Mouse (Mus musculus): ENCODE data around the gene Idh1.
"Not testable (repeated sequence)": the region's sequence is repeated elsewhere in the genome, so short reads cannot be mapped to it uniquely, and the experiment has no call there.

The Idh1 gene

DNA sequence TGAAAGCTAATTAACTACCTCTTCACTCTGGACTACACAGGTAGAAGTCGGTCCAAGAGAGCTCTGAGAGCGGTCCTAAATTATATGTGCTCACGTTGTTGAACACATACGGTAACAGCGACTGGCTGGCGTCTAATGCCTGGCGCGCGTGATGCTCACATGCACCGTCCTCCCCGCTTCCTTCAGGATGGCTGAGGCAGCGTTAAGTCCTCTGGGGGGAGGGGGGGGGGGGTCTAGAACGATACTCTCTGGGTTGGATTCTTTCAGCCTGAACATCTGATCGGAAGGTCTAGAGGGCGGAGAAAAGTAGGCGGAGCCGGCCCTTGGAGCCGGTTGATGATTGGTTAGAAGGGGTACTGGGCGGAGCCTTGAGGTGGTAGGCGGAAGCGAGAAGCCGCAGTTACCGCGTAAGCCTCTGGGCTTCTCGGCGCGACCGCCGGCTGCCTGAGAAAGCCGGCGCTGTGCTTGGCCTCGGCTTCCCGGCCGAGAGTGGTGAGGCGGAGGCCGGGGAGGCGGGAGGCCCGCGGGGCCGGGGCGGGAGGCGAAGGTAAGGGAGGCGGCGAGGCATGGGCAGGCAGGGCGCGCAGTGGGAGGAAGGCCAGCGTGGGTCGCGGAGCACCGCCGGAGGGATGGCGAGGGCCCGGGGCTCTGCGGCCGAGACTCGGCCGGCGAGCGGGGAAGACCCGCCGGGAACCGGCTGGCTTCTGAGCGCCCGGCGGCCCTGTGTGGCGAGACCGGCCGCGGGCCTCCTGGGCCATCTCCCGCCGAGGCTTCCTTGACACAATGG is at the start of gene Idh1, which contains the start of gene Pikfyve:
Gene Idh1, minus strand, starts transcription at position 214 of the 787 bp plus-strand sequence.
Gene Pikfyve, plus strand, starts transcription at position 397 of the 787 bp plus-strand sequence.
- in situ Hi-C loops (cut with MboI; ENCODE audit: unreplicated experiment in 2 of 2): loop anchor here (10.0 to 25.0 kb wide), 5 partner anchors 474 to 1851 kb away; partner anchors contain the start of genes Rpe (in 2 of the 2) and Lancl1 (in 1 of the 2)

GRCm38 (mm10) chr1:65230566-65230965 is 44.3 kb upstream of the Idh1 start:
- in situ Hi-C loops (cut with MboI; ENCODE audit: unreplicated experiment in 2 of 2): no loop called here

DNA sequence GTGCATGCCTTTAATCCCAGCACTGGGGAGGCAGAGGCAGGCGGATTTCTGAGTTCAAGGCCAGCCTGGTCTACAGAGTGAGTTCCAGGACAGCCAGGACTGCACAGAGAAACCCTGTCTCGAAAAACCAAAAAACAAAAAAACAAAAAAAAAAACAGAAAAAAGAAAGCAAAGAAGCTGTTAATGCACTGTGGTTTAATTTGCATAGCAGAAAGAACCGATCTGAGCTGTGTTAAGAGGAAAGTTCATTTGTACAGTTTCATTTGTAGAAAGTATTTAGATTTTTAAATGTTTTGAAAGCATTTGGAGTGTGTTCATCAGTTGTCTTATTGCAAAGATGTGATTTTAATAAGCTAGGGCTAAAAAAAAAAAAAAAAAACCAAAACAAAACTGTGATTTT is 43.5 kb upstream of the Idh1 start:
- in situ Hi-C loops (cut with MboI; ENCODE audit: unreplicated experiment in 2 of 2): not testable (repeated sequence)

GRCm38 (mm10) chr1:65227681-65228080 is 41.4 kb upstream of the Idh1 start:
- in situ Hi-C loops (cut with MboI; ENCODE audit: unreplicated experiment in 2 of 2): no loop called here

- in situ Hi-C loops (cut with MboI; ENCODE audit: unreplicated experiment in 2 of 2): no loop called here
These were observed 37.4 kb upstream of the Idh1 start for GRCm38 (mm10) chr1:65223654-65224053.

- in situ Hi-C loops (cut with MboI; ENCODE audit: unreplicated experiment in 2 of 2): no loop called here
These were observed 31.7 kb upstream of the Idh1 start for GRCm38 (mm10) chr1:65217972-65218371.

DNA sequence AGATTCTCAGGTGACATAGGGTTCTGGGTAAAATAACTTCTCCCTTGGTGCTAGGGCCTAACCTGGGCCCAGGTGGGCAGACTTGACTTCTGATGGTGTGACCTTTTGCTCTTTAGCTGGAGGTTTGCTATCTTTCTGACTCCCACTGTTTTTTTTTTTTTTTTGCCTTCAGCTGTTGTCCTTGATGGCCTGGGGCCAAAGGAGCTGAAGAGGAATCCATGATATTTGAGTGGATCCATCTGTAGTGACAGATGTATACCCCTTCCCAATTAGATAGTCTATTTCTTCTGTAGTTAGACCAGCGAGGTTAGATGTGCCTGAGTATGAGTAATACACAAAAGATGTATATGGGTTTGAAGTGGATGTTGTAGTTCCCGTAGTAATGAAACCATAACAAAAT is 31.3 kb upstream of the Idh1 start:
- in situ Hi-C loops (cut with MboI; ENCODE audit: unreplicated experiment in 2 of 2): no loop called here

DNA sequence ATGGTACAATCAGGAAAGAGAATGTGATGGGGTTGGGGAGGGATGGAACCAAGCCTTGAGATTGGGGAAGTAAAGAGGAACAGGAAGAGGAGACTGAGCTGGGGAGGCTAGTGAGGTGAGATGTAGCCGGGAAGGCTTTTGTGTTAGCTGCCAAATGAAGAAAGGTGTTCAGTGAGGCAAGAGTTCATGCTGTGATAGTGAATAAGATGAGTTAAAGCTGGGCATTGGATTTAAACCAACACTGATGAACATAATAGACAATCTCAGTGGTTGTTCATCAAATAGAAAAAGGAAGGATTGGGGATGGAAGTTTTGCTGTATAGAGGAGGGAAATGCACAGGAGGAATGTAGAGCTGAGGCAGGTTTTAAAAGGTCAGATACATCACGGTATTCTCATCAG is 26.9 kb upstream of the Idh1 start:
- in situ Hi-C loops (cut with MboI; ENCODE audit: unreplicated experiment in 2 of 2): no loop called here

DNA sequence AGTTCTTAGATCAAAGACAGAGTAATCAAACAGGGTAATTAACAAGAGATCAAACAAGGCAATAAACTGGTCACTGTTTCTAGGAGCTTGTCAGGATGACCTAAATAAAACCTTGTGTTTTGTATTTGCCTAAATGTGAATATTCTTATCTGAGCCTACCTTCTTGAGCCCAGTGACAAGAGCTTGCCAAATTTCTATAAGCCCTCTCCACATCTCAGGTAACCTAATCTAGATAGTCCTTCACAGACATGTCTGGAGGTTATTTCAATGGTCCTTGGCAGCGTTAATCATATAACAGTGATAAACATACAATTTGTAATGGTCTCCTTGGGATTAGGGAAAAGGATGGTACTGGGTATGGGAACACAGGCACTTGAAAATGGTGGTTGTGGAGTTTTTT is 18.0 kb upstream of the Idh1 start:
- in situ Hi-C loops (cut with MboI; ENCODE audit: unreplicated experiment in 2 of 2): no loop called here

DNA sequence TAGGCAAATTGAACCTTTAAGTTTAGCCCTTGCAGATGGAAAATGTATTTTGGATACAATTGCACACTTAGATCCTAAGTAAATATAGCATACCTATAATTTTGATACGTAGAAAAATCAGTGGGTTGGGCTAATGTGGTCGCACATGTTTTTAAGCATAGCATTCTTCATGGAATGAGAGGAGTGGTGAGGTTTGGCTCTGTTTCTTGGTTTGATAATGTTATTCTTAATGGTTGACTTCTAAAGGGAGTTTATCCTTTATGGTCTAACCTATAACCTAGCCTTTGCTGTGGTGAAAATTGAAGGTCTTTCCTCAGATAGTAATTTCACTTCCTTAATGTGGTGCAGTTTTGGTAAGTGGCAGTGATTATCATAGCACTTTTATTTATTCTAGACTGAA is 12.6 kb upstream of the Idh1 start:
- in situ Hi-C loops (cut with MboI; ENCODE audit: unreplicated experiment in 2 of 2): loop anchor here (25.0 kb wide), 4 partner anchors 487 to 1838 kb away; partner anchors contain the start of genes Lancl1 (in 1 of the 2) and Rpe (in 1 of the 2)

DNA sequence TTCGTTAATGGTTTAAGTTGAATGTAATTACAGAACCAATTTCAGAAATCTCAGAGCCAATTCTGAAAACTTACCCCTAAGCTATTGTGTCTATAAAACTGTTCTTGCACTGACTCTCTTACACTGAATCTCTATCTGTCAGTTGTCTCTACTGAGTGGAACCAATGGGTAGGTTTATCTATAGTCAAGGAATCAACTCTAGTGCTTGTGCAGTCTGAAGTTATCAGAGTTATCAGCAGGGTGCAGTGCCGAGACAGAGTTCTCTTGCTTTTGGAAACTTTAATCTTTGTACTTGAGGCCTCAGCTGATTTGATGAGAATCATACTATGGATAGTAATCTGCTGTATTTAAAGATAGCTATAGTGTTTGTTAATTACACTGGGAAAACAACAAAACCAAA is 12.1 kb upstream of the Idh1 start:
- in situ Hi-C loops (cut with MboI; ENCODE audit: unreplicated experiment in 2 of 2): loop anchor here (25.0 kb wide), 4 partner anchors 486 to 1839 kb away; partner anchors contain the start of genes Lancl1 (in 1 of the 2) and Rpe (in 1 of the 2)

DNA sequence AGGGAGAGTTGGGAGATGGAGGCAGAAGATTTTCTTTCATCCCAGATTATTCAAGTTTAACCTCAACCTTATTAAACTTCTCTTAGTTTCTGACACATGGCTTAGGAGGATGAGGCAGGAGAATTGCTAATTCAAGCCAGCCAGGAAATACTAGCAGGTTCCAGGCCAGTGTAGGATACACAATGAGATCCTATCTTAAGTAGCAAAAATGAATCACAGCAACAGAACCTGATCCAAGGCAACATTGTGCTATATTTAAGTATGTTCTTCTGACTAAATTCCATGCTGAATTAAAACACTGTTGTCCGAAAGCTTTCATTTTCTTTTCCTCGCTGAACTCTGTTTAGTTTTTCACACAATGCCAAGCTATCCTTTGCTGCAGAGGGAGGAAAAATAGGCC is 6.9 kb upstream of the Idh1 start:
- in situ Hi-C loops (cut with MboI; ENCODE audit: unreplicated experiment in 2 of 2): loop anchor here (25.0 kb wide), 4 partner anchors 481 to 1844 kb away; partner anchors contain the start of genes Lancl1 (in 1 of the 2) and Rpe (in 1 of the 2)

DNA sequence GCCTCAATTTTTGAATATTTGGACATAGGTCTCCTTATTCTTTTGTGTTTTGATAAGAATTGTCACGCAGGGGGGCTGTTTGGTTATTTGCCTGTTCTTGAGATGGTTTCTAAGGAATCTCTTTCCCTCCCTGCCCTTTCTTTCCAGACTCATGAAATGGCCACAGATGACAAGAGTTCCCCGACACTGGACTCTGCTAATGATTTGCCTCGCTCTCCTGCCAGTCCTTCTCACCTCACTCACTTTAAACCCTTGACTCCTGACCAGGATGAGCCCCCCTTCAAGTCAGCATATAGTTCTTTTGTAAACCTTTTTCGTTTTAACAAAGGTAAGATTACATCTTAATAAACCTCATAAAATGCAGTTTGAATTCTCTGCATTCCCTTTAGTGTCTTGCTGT is 3.9 kb upstream of the Idh1 start:
- in situ Hi-C loops (cut with MboI; ENCODE audit: unreplicated experiment in 2 of 2): loop anchor here (25.0 kb wide), 4 partner anchors 478 to 1847 kb away; partner anchors contain the start of genes Lancl1 (in 1 of the 2) and Rpe (in 1 of the 2)

- in situ Hi-C loops (cut with MboI; ENCODE audit: unreplicated experiment in 2 of 2): loop anchor here (10.0 to 25.0 kb wide), 5 partner anchors 475 to 1850 kb away; partner anchors contain the start of genes Rpe (in 2 of the 2) and Lancl1 (in 1 of the 2)
These were observed 752 bp upstream of the Idh1 start for GRCm38 (mm10) chr1:65187074-65187430.

DNA sequence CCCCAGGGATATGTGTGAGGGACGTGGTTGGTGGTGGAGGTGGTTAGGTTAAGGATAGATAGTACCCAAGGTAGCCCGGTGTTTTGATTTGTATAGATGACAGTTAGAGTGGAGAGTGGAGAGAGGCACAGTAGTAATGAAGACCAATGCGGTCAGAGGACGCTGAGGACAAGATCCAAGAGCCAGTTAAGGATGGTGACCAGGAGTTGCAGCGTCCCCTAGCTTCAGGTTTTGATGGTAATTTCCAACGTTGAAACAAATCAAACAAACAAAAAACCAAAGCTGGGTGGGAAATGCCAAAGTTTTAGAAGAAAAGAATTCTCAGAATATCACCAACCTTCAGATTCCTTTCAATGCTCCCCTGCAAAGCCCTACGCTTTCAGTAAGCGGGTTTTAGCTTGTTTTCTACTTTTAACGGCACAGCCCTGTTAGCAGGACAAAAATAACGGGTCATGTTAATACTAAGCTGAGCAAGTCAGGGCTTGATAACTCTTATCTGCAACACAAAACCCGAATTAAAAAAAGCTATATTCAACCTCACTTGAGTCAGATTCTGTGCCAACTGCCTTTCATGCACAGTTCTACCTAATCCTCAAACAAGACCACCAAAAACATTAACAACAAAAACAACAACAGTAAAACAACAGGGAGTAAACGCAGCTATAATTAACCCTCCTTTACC is 635 bp downstream of the Idh1 start:
- in situ Hi-C loops (cut with MboI; ENCODE audit: unreplicated experiment in 2 of 2): loop anchor here (10.0 to 25.0 kb wide), 5 partner anchors 473 to 1852 kb away; partner anchors contain the start of genes Rpe (in 2 of the 2) and Lancl1 (in 1 of the 2)

DNA sequence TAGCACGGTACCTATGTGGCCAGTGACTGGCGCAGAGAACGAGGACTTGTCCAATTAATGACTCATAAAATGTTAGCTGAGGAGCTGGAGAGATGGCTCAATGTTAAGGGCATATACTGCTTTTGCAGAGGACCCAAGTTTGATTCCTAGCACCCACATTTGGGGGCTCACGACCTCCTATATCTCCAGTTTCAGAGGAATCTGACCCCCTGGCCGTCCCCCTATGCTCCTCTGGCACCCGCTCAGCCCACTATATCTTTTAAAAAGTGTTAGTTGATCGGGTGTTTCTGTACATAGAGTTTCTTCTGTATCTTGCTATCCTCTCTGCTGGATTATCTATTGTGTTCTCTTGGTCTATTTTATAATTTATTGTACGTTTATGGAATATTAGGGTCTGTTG is 1.3 kb downstream of the Idh1 start:
- in situ Hi-C loops (cut with MboI; ENCODE audit: unreplicated experiment in 2 of 2): loop anchor here (10.0 to 25.0 kb wide), 5 partner anchors 473 to 1852 kb away; partner anchors contain the start of genes Rpe (in 2 of the 2) and Lancl1 (in 1 of the 2)

DNA sequence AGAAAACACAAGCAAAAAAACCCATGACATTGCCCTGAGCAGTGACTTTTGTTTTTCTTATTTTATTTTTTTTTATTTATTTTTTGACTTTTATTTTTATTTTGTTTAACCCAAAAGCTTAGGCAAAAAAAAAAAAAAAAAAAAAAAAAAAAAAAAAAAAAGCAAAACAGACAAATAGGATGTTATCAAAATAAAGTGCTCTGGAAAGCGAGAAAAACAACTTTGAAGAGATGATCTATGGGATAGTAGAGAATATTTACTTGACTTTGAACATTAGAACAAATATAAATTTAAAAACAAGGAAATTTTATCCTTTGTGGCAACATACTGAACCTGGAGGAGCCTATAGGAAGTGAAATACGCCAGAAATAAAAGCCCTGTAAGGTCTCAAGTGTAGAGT is 2.3 kb downstream of the Idh1 start:
- in situ Hi-C loops (cut with MboI; ENCODE audit: unreplicated experiment in 2 of 2): loop anchor here (10.0 to 25.0 kb wide), 5 partner anchors 472 to 1853 kb away; partner anchors contain the start of genes Rpe (in 2 of the 2) and Lancl1 (in 1 of the 2)

DNA sequence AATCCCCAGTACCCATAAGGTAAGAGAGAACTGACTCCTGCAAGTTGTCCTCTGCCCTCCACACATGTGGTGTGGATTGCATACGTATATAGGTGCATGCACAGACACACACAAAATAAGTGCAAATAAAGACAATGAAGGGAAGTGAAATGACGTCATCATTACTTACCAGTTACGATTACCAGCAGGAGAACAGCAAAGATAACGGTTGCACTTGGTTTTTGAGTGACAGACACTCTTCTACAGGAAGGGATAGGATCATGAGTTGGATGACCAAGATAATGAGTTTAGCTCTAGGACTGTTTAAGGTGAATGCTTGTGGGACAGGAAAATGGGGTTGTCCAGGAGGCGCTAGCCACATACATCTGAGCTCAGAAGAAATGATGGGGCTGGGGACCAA is 4.8 kb downstream of the Idh1 start:
- in situ Hi-C loops (cut with MboI; ENCODE audit: unreplicated experiment in 2 of 2): loop anchor here (10.0 to 25.0 kb wide), 5 partner anchors 469 to 1856 kb away; partner anchors contain the start of genes Rpe (in 2 of the 2) and Lancl1 (in 1 of the 2)

- in situ Hi-C loops (cut with MboI; ENCODE audit: unreplicated experiment in 2 of 2): loop anchor here (5.0 to 25.0 kb wide), 7 partner anchors 67 to 1858 kb away; partner anchors contain the start of genes Rpe (in 2 of the 2) and Lancl1 (in 1 of the 2)
These were observed 6.6 kb downstream of the Idh1 start for GRCm38 (mm10) chr1:65179634-65180249.

DNA sequence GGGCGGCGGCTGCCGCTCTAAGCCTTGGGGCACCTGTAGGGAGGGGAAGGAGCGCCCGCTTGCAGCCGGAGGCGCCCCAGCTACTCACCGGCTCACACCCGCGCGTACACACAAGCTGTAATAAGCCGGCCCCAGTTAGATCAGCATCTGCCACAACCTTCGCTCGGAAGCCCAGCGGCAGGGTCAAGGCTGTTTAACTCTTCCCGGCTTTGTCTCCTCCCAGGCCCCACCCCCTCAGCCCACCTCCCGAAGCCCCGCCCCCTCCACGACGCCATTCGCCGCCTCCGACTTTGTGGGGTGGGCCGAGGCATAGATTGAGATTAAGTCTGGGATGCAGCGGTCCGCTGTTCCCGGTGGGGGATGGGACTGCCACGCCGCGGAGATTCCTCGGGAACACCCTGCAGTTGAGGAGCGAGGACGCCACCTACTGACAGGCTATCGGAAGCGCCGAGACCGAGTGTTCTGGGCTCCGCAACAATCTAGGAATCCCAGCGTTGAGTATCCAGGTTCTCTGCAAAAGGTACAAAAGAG is 7.3 kb downstream of the Idh1 start:
- in situ Hi-C loops (cut with MboI; ENCODE audit: unreplicated experiment in 2 of 2): loop anchor here (5.0 to 25.0 kb wide), 6 partner anchors 67 to 1858 kb away; partner anchors contain the start of genes Lancl1 (in 1 of the 2) and Rpe (in 1 of the 2)
